Mouse (Mus musculus): Measurements from ENCODE around the gene Ndrg2. TPM values are rescaled to one million over a fixed set of nuclear protein-coding genes. Genes with fewer than 3 reads are reported as not detected.
A peak's percentile ranks its signal among the peaks of the same experiment; 100 is the strongest.

The Ndrg2 gene
- 421 and 437 TPM in 2 replicates for polyA plus RNA-seq (2015; fragmentation: Nextera tagmentation; extraction: Ambion mirVana)

- Histone ChIP-seq H3K4me3 (ENCODE audit: low read length) (peak within 1 kb of the TSS; percentile 56), H3K27me3 (ENCODE audit: control insufficient read depth, insufficient read depth, low read length) (no peaks in the 10 kb centered on the region), H3K4me2 (ENCODE audit: low read depth, low read length) (peak within 1 kb of the TSS; percentile 98), H3K4me1 (ENCODE audit: control insufficient read depth, insufficient read depth, low read length) (peaks cover 20% of the 10 kb centered on the region), H3K36me3 (ENCODE audit: control insufficient read depth, insufficient read depth) (peaks cover 16% of the 10 kb centered on the region), H3K27ac (ENCODE audit: low read length) (peak within 1 kb of the TSS; percentile 98), H3K9ac (ENCODE audit: low read length) (peak within 1 kb of the TSS; percentile 93), H3K9me3 (replicated peaks; ENCODE audit: control insufficient read depth, low read length) (no peaks in the 10 kb centered on the region)
- peak; percentile 73 for ATAC-seq (replicated peaks; ENCODE audit: extremely low read depth, insufficient read depth, low FRiP score)
- WGBS = 6% methylated on average over 21 of the region's 23 CpGs
These were observed at the start of gene Ndrg2 for GRCm38 (mm10) chr14:51913960-51914762. TSS of gene Ndrg2 (minus strand) at chr14:51914158.

DNA sequence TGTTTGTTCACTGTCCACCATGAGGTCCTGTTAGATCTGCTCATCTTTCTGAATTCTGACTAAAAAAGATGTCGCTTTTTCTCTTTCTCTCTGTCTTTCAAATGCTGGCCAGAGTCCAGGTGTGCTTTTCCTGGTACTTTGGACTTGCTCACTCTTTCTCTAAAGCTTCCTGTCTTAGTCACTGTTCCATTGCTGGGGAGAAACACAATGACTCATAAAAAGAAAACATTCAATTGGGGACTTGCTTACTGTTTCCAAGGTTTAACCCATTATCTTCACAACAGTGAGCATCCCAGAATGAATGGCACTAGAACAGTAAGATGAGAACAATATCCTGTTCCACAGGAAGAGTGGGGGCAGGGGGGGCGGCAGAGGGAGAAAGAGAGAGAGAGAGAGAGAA is 46.4 kb upstream of the Ndrg2 start:
- H3K9ac ChIP-seq (ENCODE audit: low read length) = no peak overlapping the region
- H3K9me3 ChIP-seq (replicated peaks; ENCODE audit: control insufficient read depth, low read length) = peaks cover 7% of the 10 kb centered on the region; the same call in 1 of the 2 replicates
- no peaks in the 10 kb centered on the region for H3K36me3 ChIP-seq (ENCODE audit: control insufficient read depth, insufficient read depth)
- H3K27me3 ChIP-seq (ENCODE audit: control insufficient read depth, insufficient read depth, low read length) = no peaks in the 10 kb centered on the region
- no peak overlapping the region for H3K4me3 ChIP-seq (ENCODE audit: low read length)
- no peak overlapping the region for H3K4me2 ChIP-seq (ENCODE audit: low read depth, low read length)
- ATAC-seq (replicated peaks; ENCODE audit: extremely low read depth, insufficient read depth, low FRiP score) = no peak
- H3K4me1 ChIP-seq (ENCODE audit: control insufficient read depth, insufficient read depth, low read length) = 0 out of 2 replicates have a peak, but pooled peaks cover 2% of the 10 kb centered on the region
- WGBS = 78% methylated on average over 2 of the region's 2 CpGs
- no peak overlapping the region for H3K27ac ChIP-seq (ENCODE audit: low read length)

DNA sequence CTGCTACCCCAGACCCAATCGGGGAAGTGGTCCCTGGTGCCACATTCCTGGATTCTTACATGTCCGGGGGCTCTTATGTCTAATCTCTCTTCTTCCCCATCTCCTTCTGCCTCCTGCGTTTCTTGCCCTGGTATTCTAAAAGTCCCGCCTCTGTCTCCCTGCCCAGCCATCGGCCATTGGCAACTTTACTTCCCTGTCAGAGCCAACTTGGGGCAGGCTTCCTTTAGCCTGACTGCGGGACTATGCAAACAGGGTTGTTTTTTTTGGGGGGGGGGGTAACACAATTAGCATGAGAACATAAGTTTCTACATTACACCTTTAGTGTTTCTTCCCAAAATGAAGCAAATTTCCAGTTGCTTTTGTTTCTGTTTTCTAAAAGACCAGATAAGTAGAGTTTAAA is 29.4 kb upstream of the Ndrg2 start:
- 65% methylated on average over 6 of the region's 6 CpGs for WGBS
- H3K4me2 ChIP-seq (ENCODE audit: low read depth, low read length) = no peak overlapping the region
- H3K27ac ChIP-seq (ENCODE audit: low read length) = no peak overlapping the region
- 0 out of 2 replicates have a peak, but pooled peaks cover 3% of the 10 kb centered on the region for H3K9me3 ChIP-seq (replicated peaks; ENCODE audit: control insufficient read depth, low read length)
- H3K36me3 ChIP-seq (ENCODE audit: control insufficient read depth, insufficient read depth) = no peaks in the 10 kb centered on the region
- H3K27me3 ChIP-seq (ENCODE audit: control insufficient read depth, insufficient read depth, low read length) = no peaks in the 10 kb centered on the region
- no peak overlapping the region for H3K9ac ChIP-seq (ENCODE audit: low read length)
- no peak overlapping the region for H3K4me3 ChIP-seq (ENCODE audit: low read length)
- peaks cover 4% of the 10 kb centered on the region; the same call in 1 of the 2 replicates for H3K4me1 ChIP-seq (ENCODE audit: control insufficient read depth, insufficient read depth, low read length)
- no peak for ATAC-seq (replicated peaks; ENCODE audit: extremely low read depth, insufficient read depth, low FRiP score)

- Histone ChIP-seq H3K9ac (ENCODE audit: low read length) (no peak overlapping the region), H3K4me2 (ENCODE audit: low read depth, low read length) (no peak overlapping the region), H3K4me3 (ENCODE audit: low read length) (no peak overlapping the region), H3K27me3 (ENCODE audit: control insufficient read depth, insufficient read depth, low read length) (no peaks in the 10 kb centered on the region), H3K36me3 (ENCODE audit: control insufficient read depth, insufficient read depth) (no peaks in the 10 kb centered on the region), H3K27ac (ENCODE audit: low read length) (no peak overlapping the region), H3K4me1 (ENCODE audit: control insufficient read depth, insufficient read depth, low read length) (peaks cover 4% of the 10 kb centered on the region; the same call in 1 of the 2 replicates), H3K9me3 (replicated peaks; ENCODE audit: control insufficient read depth, low read length) (0 out of 2 replicates have a peak, but pooled peaks cover 3% of the 10 kb centered on the region)
- no peak for ATAC-seq (replicated peaks; ENCODE audit: extremely low read depth, insufficient read depth, low FRiP score)
- 49% methylated on average over 7 of the region's 7 CpGs for WGBS
These were observed 28.3 kb upstream of the Ndrg2 start for GRCm38 (mm10) chr14:51942236-51942635.

DNA sequence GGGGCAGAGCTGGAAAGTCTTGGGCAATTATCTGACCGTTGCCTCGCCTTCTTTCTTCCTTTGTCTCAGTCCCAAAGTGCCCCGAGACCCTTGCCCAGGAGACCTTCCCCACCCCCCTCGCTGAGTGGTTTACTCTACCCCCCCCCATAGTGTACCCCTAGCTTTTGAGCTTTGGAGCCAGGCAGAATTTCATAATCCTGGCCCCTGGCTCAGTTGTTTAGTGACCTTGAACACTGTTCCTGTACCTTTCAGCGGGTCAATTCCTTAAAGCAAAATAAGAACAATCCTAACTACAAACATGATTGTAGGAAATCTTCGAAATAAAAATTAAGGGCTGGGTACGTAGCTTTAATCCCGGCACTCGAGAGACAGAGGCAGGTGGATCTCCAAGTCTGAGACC is 27.6 kb upstream of the Ndrg2 start:
- no peak overlapping the region for H3K4me2 ChIP-seq (ENCODE audit: low read depth, low read length)
- no peak overlapping the region for H3K4me3 ChIP-seq (ENCODE audit: low read length)
- peaks cover 4% of the 10 kb centered on the region; the same call in 1 of the 2 replicates for H3K4me1 ChIP-seq (ENCODE audit: control insufficient read depth, insufficient read depth, low read length)
- H3K27me3 ChIP-seq (ENCODE audit: control insufficient read depth, insufficient read depth, low read length) = no peaks in the 10 kb centered on the region
- H3K27ac ChIP-seq (ENCODE audit: low read length) = no peak overlapping the region
- H3K9ac ChIP-seq (ENCODE audit: low read length) = no peak overlapping the region
- H3K9me3 ChIP-seq (replicated peaks; ENCODE audit: control insufficient read depth, low read length) = 0 out of 2 replicates have a peak, but pooled peaks cover 3% of the 10 kb centered on the region
- ATAC-seq (replicated peaks; ENCODE audit: extremely low read depth, insufficient read depth, low FRiP score) = no peak
- no peaks in the 10 kb centered on the region for H3K36me3 ChIP-seq (ENCODE audit: control insufficient read depth, insufficient read depth)
- WGBS = 69% methylated on average over 9 of the region's 9 CpGs

DNA sequence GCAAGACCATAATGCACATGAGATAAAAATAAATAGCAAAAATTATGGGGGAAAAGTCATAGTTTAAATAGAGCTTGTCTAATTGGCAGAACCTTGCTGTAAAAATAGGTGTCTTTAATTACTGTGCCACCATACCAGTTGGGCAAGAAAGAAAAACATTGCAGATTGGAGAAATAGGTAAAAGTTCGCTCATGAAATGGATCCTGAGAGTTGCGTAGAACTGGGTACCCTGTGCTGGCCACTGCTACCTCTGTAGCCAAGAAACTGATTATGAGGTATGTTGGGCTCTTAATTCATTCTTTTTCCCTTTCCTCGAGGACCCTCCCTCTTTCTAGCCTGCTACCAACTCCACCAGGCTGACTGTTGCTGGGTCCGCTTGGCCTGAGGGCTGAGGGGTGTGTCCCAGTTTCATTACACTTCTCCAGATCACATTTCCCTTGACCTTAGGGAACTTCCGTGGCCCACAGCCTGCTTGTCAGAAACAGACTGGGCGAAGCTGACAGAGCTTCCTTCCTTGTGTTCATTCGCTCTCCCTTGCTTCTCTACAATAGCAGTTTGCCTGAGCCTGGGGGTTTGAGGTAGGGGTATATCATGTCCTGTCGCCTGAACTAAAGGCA is 27.1 kb upstream of the Ndrg2 start:
- Histone ChIP-seq H3K9ac (ENCODE audit: low read length) (no peak overlapping the region), H3K27ac (ENCODE audit: low read length) (no peak overlapping the region), H3K36me3 (ENCODE audit: control insufficient read depth, insufficient read depth) (no peaks in the 10 kb centered on the region), H3K4me3 (ENCODE audit: low read length) (no peak overlapping the region), H3K4me2 (ENCODE audit: low read depth, low read length) (no peak overlapping the region), H3K27me3 (ENCODE audit: control insufficient read depth, insufficient read depth, low read length) (no peaks in the 10 kb centered on the region), H3K9me3 (replicated peaks; ENCODE audit: control insufficient read depth, low read length) (0 out of 2 replicates have a peak, but pooled peaks cover 3% of the 10 kb centered on the region), H3K4me1 (ENCODE audit: control insufficient read depth, insufficient read depth, low read length) (peaks cover 4% of the 10 kb centered on the region; the same call in 1 of the 2 replicates)
- no peak for ATAC-seq (replicated peaks; ENCODE audit: extremely low read depth, insufficient read depth, low FRiP score)
- whole genome bisulfite sequencing = 48% methylated on average over 8 of the region's 8 CpGs

- Histone ChIP-seq H3K4me3 (ENCODE audit: low read length) (no peak overlapping the region), H3K36me3 (ENCODE audit: control insufficient read depth, insufficient read depth) (no peaks in the 10 kb centered on the region), H3K27me3 (ENCODE audit: control insufficient read depth, insufficient read depth, low read length) (no peaks in the 10 kb centered on the region), H3K27ac (ENCODE audit: low read length) (no peak overlapping the region), H3K4me1 (ENCODE audit: control insufficient read depth, insufficient read depth, low read length) (peaks cover 4% of the 10 kb centered on the region; the same call in 1 of the 2 replicates), H3K9me3 (replicated peaks; ENCODE audit: control insufficient read depth, low read length) (0 out of 2 replicates have a peak, but pooled peaks cover 3% of the 10 kb centered on the region), H3K9ac (ENCODE audit: low read length) (no peak overlapping the region), H3K4me2 (ENCODE audit: low read depth, low read length) (no peak overlapping the region)
- ATAC-seq (replicated peaks; ENCODE audit: extremely low read depth, insufficient read depth, low FRiP score) = no peak
- WGBS = 86% methylated on average over 9 of the region's 9 CpGs
These were observed 25.0 kb upstream of the Ndrg2 start for GRCm38 (mm10) chr14:51939005-51939404.

DNA sequence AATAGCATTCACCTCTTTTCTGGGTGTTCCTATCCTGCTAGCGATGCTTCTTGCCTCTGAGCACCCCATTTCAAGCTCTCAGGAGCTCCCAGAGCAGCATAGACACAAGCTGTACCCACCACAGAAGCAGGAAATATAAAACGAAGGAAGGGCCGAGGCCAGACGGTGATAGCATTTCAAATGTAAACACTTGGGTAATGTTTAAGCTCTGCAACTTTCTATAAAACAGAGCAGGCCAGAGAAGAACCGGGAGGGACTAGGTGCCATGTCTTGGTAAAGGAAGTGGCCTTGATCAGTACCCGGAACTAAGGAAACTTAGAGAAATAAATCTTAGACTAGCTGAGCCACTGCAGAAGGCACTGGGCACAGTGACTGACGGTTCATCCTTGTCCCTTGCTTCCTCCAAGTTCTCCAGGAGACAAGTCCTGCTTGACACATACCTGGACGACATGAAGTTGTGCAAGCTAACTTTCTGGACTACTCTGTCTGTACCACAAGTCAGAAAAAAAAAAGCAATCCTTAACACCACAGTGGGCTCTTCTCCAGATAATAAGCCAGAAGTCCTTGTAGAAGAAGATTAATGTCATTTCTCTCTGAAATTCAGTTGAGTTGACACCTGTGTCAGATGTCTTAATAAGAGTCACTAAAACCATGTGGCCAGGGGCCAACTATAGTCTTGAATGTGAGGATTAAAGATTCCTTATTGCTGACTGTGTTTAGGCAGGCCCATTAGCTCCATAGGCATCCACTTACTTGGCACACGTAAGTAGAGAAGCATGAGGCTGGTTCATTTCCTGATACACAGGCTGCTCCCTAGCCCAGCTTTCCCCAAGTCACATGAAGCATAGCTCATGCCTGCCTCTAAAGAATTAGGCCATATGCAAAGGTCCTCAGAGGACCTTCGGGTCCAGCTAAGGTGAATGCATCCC is 18.4 kb upstream of the Ndrg2 start:
- H3K36me3 ChIP-seq (ENCODE audit: control insufficient read depth, insufficient read depth) = no peaks in the 10 kb centered on the region
- no peaks in the 10 kb centered on the region for H3K27me3 ChIP-seq (ENCODE audit: control insufficient read depth, insufficient read depth, low read length)
- no peak overlapping the region for H3K9ac ChIP-seq (ENCODE audit: low read length)
- no peak for ATAC-seq (replicated peaks; ENCODE audit: extremely low read depth, insufficient read depth, low FRiP score)
- H3K4me1 ChIP-seq (ENCODE audit: control insufficient read depth, insufficient read depth, low read length) = peaks cover 5% of the 10 kb centered on the region
- no peak overlapping the region for H3K4me3 ChIP-seq (ENCODE audit: low read length)
- no peak overlapping the region for H3K27ac ChIP-seq (ENCODE audit: low read length)
- no peak overlapping the region for H3K4me2 ChIP-seq (ENCODE audit: low read depth, low read length)
- H3K9me3 ChIP-seq (replicated peaks; ENCODE audit: control insufficient read depth, low read length) = no peaks in the 10 kb centered on the region
- 59% methylated on average over 10 of the region's 10 CpGs for WGBS
